Mouse (Mus musculus) cerebellum, adult 18-20 months (tissue): ENCODE data around the gene Bik.

Experiments
- DNase-seq, 2 experiments: peaks; one replicate each; pipeline ENCODE4 v3.0.0; 2021

The Bik gene

GRCm38 (mm10) chr15:83550137-83550536 is 23.5 kb downstream of the Bik start:
- no peak for DNase-seq

GRCm38 (mm10) chr15:83553831-83554230 is 27.2 kb downstream of the Bik start:
- DNase-seq, result no peak

- peak; percentile 81 to 89 for DNase-seq
Measured at GRCm38 (mm10) chr15:83555161-83555974, 28.7 kb downstream of the Bik start.

GRCm38 (mm10) chr15:83560941-83561477 is 34.3 kb downstream of the Bik start:
- DNase-seq, result no peak

GRCm38 (mm10) chr15:83562626-83563270 is 36.1 kb downstream of the Bik start:
- no peak for DNase-seq

- DNase-seq, result no peak
Measured at GRCm38 (mm10) chr15:83563327-83563856, 36.7 kb downstream of the Bik start, which contains the start of the genes Tspo and Mcat. TSS of gene Tspo (plus strand) at chr15:83563592. TSS of gene Mcat (minus strand) at chr15:83563787.

GRCm38 (mm10) chr15:83563857-83564651 is 37.4 kb downstream of the Bik start:
- DNase-seq, result no peak

GRCm38 (mm10) chr15:83565434-83565833 is 38.8 kb downstream of the Bik start:
- no peak for DNase-seq

- DNase-seq, result no peak
Measured at GRCm38 (mm10) chr15:83566006-83566405, 39.3 kb downstream of the Bik start.

- no peak for DNase-seq
Measured at GRCm38 (mm10) chr15:83567728-83568127, 41.1 kb downstream of the Bik start.

GRCm38 (mm10) chr15:83568544-83568943 is 41.9 kb downstream of the Bik start:
- DNase-seq, result no peak

GRCm38 (mm10) chr15:83569682-83570081 is 43.0 kb downstream of the Bik start:
- no peak for DNase-seq

- DNase-seq, result no peak
Measured at GRCm38 (mm10) chr15:83570641-83571040, 44.0 kb downstream of the Bik start.

- no peak for DNase-seq
Measured at GRCm38 (mm10) chr15:83571636-83572035, 45.0 kb downstream of the Bik start.

- no peak for DNase-seq
Measured at GRCm38 (mm10) chr15:83572132-83572531, 45.5 kb downstream of the Bik start.

- peak; percentile 41 to 53 for DNase-seq
Measured at GRCm38 (mm10) chr15:83573606-83574005, 46.9 kb downstream of the Bik start.

- no peak for DNase-seq
Measured at GRCm38 (mm10) chr15:83574731-83575351, 48.2 kb downstream of the Bik start.

GRCm38 (mm10) chr15:83575543-83575942 is 48.9 kb downstream of the Bik start:
- no peak for DNase-seq

GRCm38 (mm10) chr15:83576651-83577050 is 50.0 kb downstream of the Bik start:
- no peak for DNase-seq

GRCm38 (mm10) chr15:83582931-83583330 is 56.3 kb downstream of the Bik start:
- DNase-seq, result no peak

GRCm38 (mm10) chr15:83583419-83584156 is 56.9 kb downstream of the Bik start:
- peak in 1 of 2 experiments; percentile 32 for DNase-seq
